Mouse (Mus musculus) liver, postnatal 0 days (tissue): ENCODE measurements around the gene Mdm2. TPM values are rescaled to one million over a fixed set of nuclear protein-coding genes. Genes with fewer than 3 reads are reported as not detected.

Experiments used
- ATAC-seq: fragments of 200-750 bp; cut with Nextera tagmentation; 2 replicates; pipeline ENCODE4 v1.8.0; 2017; ENCODE audit warnings: mild to moderate bottlenecking, moderate library complexity
- DNase-seq: peaks from one replicate; pipeline ENCODE4 v3.0.0-alpha.2; 2016
- H3K27ac ChIP-seq: fragments of 300-500 bp; sonication (generic); 2 replicates; pipeline ENCODE4 v1.5.1; 2014; ENCODE audit warnings: antibody characterized with exemption, moderate library complexity, mild to moderate bottlenecking, low read depth
- H3K27me3 ChIP-seq: fragments of 300-500 bp; sonication (generic); 2 replicates; pipeline ENCODE4 v1.6.1; 2014; ENCODE audit warnings: low read length, control low read depth, mixed read lengths; ENCODE audit not compliant: insufficient read depth
- H3K36me3 ChIP-seq: fragments of 300-500 bp; sonication (generic); replicated peaks from 2 replicates; pipeline ENCODE4 v1.6.1; 2014; ENCODE audit warnings: mild to moderate bottlenecking, control low read depth, low read length, moderate library complexity, mixed read lengths; ENCODE audit not compliant: insufficient read depth
- H3K4me1 ChIP-seq: fragments of 300-500 bp; sonication (generic); 2 replicates; pipeline ENCODE4 v1.6.1; 2014; ENCODE audit warnings: antibody characterized with exemption, mild to moderate bottlenecking, control low read depth; ENCODE audit not compliant: insufficient read depth
- H3K4me2 ChIP-seq: fragments of 300-500 bp; sonication (generic); 2 replicates; pipeline ENCODE4 v1.6.1; 2014; ENCODE audit warnings: low read depth, mild to moderate bottlenecking, low read length, moderate library complexity, mixed read lengths
- H3K4me3 ChIP-seq: fragments of 300-500 bp; sonication (generic); 2 replicates; pipeline ENCODE4 v1.5.1; 2014; ENCODE audit warnings: low read depth, low read length
- H3K9ac ChIP-seq: fragments of 300-500 bp; sonication (generic); replicated peaks from 2 replicates; pipeline ENCODE4 v1.6.1; 2014; ENCODE audit warnings: mild to moderate bottlenecking, moderate library complexity
- H3K9me3 ChIP-seq: fragments of 300-500 bp; sonication (generic); 2 replicates; pipeline ENCODE4 v1.6.1; 2016; ENCODE audit warnings: mild to moderate bottlenecking, control low read depth, low read length, mixed read lengths
- CTCF ChIP-seq: sonication (generic); IDR thresholded peaks from 2 replicates; pipeline ENCODE4 v1.5.1; 2016; ENCODE audit warnings: antibody characterized with exemption, low read depth
- EP300 ChIP-seq: IDR thresholded peaks from 2 replicates; pipeline ENCODE4 v1.6.1; 2016; ENCODE audit warnings: antibody characterized with exemption, low read depth, mild to moderate bottlenecking
- WGBS: fragments of 180-500 bp; shearing (Covaris S2); extraction: QIAGEN DNeasy Blood & Tissue Kit; methylation state at CpG from one replicate; pipeline ENCODE4 v1.1.7; 2014; ENCODE audit not compliant: insufficient replicate concordance; 5-methylcytosine and 5-hydroxymethylcytosine counted together
- polyA plus RNA-seq: library from polyadenylated mRNA; unstranded; fragments of >200 nt; fragmentation: Nextera tagmentation; extraction: Ambion mirVana; gene quantifications from 2 replicates; pipeline ENCODE4 v1.2.1, GENCODE M21; 2015

Gene Mdm2
- polyA plus RNA-seq, 1 experiment from 2014 or later, result 11.3 TPM

DNA sequence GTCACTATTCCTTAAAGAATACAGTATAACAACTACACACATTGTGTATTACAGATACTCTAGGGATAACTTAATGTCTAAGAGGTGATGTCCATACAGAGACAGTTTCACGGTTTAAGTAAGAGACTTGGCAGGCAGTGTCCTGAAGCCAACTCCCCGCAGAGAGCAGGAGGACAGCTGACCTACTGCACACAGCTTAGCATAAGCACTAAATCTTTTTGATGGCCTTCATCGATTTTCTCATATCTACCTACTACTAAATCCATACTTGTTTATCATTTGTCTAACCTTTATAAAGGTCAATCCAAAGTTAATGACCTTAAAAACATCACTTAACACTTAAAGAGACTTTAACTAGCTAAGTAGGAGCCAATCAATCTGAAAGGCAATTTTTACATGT lies 7.1 kb downstream of the Mdm2 start:
- 93% methylated on average over 3 of the region's 3 CpGs for WGBS
- Histone ChIP-seq H3K9me3 (no peaks in the 10 kb centered on the region), H3K4me1 (peaks cover 13% of the 10 kb centered on the region), H3K9ac (no peak overlapping the region), H3K36me3 (peaks cover 78% of the 10 kb centered on the region), H3K27ac (no peak overlapping the region), H3K27me3 (no peaks in the 10 kb centered on the region), H3K4me3 (no peak overlapping the region), H3K4me2 (no peak overlapping the region)
- ATAC-seq (no peak), DNase-seq (no peak)
- TF ChIP-seq CTCF (no peak), EP300 (no peak)

DNA sequence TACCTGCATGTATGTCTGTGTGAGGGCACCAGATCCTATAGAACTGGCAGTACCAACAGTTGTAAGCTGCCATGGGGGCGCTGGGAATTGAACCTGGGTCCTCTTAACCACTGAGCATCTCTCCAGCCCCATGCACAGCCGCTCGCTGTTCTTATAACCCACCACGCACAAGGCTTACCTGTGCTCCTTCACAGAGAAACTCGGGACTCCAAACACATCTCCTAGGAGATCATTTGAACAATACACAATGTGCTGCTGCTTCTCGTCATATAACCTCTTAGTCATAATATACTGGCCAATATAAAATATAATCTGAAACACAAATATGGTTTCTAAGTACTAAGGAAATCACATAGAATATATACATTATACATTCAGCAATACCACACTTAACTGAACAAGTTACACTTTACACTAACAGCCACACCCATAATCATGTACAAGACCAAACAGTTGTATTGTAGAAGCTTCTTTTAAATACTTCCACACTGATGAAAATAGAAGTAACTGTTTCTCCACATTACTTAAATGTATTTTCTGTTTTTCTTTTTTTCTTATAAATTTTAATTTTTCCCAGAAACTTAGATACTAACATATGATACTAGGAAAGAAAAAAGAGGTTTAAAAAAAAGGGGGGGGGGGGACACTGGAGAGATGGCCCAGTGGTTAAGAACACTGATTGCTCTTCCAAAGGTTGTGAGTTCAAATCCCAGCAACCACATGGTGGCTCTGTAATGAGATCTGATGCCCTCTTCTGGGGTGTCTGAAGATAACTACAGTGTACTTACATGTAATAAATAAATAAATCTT lies 8.3 kb downstream of the Mdm2 start:
- Histone ChIP-seq H3K27me3 (no peaks in the 10 kb centered on the region), H3K27ac (no peak overlapping the region), H3K9me3 (no peaks in the 10 kb centered on the region), H3K4me1 (peaks cover 9% of the 10 kb centered on the region), H3K36me3 (peaks cover 84% of the 10 kb centered on the region), H3K4me3 (no peak overlapping the region), H3K9ac (no peak overlapping the region), H3K4me2 (no peak overlapping the region)
- ATAC-seq (no peak), DNase-seq (no peak)
- no peak for TF ChIP-seq EP300
- no peak for TF ChIP-seq CTCF
- 90% methylated on average over 6 of the region's 6 CpGs for WGBS

- Histone ChIP-seq H3K9ac (no peak overlapping the region), H3K27me3 (no peaks in the 10 kb centered on the region), H3K4me1 (no peaks in the 10 kb centered on the region), H3K4me3 (no peak overlapping the region), H3K27ac (no peak overlapping the region), H3K9me3 (no peaks in the 10 kb centered on the region), H3K36me3 (peaks cover 84% of the 10 kb centered on the region), H3K4me2 (no peak overlapping the region)
- DNase-seq, result no peak
- no peak for ATAC-seq
- 85% methylated on average over 6 of the region's 6 CpGs for WGBS
- no peak for TF ChIP-seq CTCF
- no peak for TF ChIP-seq EP300
These were observed 9.3 kb downstream of the Mdm2 start for GRCm38 (mm10) chr10:117701034-117701829.

- DNase-seq, result no peak
- Histone ChIP-seq H3K27ac (no peak overlapping the region), H3K4me3 (no peak overlapping the region), H3K9ac (no peak overlapping the region), H3K4me1 (no peaks in the 10 kb centered on the region), H3K27me3 (no peaks in the 10 kb centered on the region), H3K9me3 (no peaks in the 10 kb centered on the region), H3K4me2 (no peak overlapping the region), H3K36me3 (peaks cover 85% of the 10 kb centered on the region)
- TF ChIP-seq EP300 (no peak), CTCF (no peak)
- ATAC-seq, result no peak
- WGBS, result 95% methylated on average over 1 of the region's 1 CpGs
These were observed 10.1 kb downstream of the Mdm2 start for GRCm38 (mm10) chr10:117700450-117700849.

- ATAC-seq, result no peak
- no peaks in the 10 kb centered on the region for H3K27me3 ChIP-seq
- H3K9me3 ChIP-seq, result no peaks in the 10 kb centered on the region
- WGBS, result 96% methylated on average over 4 of the region's 4 CpGs
- DNase-seq, result no peak
- H3K27ac ChIP-seq, result no peak overlapping the region
- H3K36me3 ChIP-seq, result peaks cover 85% of the 10 kb centered on the region
- H3K4me2 ChIP-seq, result no peak overlapping the region
- H3K4me1 ChIP-seq, result no peaks in the 10 kb centered on the region
- H3K9ac ChIP-seq, result no peak overlapping the region
- TF ChIP-seq EP300, result no peak
- TF ChIP-seq CTCF, result no peak
- no peak overlapping the region for H3K4me3 ChIP-seq
These were observed 10.6 kb downstream of the Mdm2 start for GRCm38 (mm10) chr10:117699914-117700313.

DNA sequence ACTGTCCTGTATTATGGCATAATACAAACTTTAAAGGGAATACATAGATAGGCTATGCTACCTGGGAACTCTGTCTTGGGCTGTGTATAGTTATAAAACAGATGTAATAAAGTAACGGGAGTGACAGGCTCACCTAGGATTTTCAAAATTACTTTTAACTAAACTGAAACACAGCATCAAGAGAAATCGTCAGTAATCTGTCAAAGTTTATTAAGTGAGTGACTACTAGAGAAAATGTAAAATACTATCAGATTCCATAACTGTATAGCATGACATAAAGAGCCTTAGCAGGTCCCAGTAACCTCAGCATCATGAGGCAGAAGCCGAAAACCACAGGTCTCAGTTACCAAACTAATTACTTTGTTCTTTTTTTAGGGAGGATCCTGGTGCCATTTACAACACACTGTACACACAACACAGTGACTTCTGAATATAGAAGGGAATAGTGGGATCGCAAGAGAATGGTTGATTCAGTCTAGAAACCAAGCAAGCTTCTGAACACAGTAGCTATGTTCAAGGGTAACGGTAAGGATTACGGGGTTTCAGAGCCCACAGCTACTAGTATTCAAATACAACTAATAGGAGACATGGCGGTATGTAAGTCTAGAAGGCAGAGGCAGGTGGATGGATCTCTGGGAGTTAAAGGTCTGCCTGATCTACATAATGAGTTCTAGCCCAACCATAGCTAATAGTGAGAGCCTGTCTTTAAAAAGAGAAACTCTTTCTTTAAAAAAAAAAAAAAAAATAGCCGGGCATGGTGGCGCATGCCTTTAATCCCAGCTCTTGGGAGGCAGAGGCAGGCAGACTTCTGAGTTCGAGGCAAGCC lies 12.0 kb downstream of the Mdm2 start:
- ATAC-seq (no peak), DNase-seq (no peak)
- H3K9ac ChIP-seq, result no peak overlapping the region
- no peak for TF ChIP-seq CTCF
- TF ChIP-seq EP300, result no peak
- no peak overlapping the region for H3K4me2 ChIP-seq
- no peaks in the 10 kb centered on the region for H3K4me1 ChIP-seq
- no peak overlapping the region for H3K4me3 ChIP-seq
- no peaks in the 10 kb centered on the region for H3K9me3 ChIP-seq
- WGBS, result 94% methylated on average over 10 of the region's 10 CpGs
- H3K27me3 ChIP-seq, result no peaks in the 10 kb centered on the region
- H3K36me3 ChIP-seq, result peaks cover 92% of the 10 kb centered on the region
- H3K27ac ChIP-seq, result no peak overlapping the region
